Mouse (Mus musculus) lung, embryonic 14.5 days (tissue): ENCODE data around the gene Atf1. TPM values are rescaled to one million over a fixed set of nuclear protein-coding genes. Genes with fewer than 3 reads are reported as not detected.

ENCODE experiments used
- ATAC-seq: fragments of 200-750 bp; cut with Nextera tagmentation; 2 replicates; pipeline ENCODE4 v1.8.0; 2017; ENCODE audit warnings: mild to moderate bottlenecking, moderate TSS enrichment, moderate library complexity; ENCODE audit not compliant: insufficient read depth
- DNase-seq: peaks from one replicate; pipeline ENCODE4 v3.0.0-alpha.2; 2015
- H3K27ac ChIP-seq: fragments of 300-500 bp; sonication (generic); 2 replicates; pipeline ENCODE4 v1.5.1; 2014; ENCODE audit warnings: low read depth, mild to moderate bottlenecking, moderate library complexity
- H3K27me3 ChIP-seq: fragments of 300-500 bp; sonication (generic); 2 replicates; pipeline ENCODE4 v1.6.1; 2014; ENCODE audit warnings: low read length, control low read depth; ENCODE audit not compliant: insufficient read depth
- H3K36me3 ChIP-seq: fragments of 300-500 bp; sonication (generic); 2 replicates; pipeline ENCODE4 v1.6.1; 2014; ENCODE audit warnings: control low read depth; ENCODE audit not compliant: insufficient read depth
- H3K4me1 ChIP-seq: fragments of 300-500 bp; sonication (generic); 2 replicates; pipeline ENCODE4 v1.6.1; 2014; ENCODE audit warnings: antibody characterized with exemption, control low read depth; ENCODE audit not compliant: insufficient read depth
- H3K4me2 ChIP-seq: fragments of 300-500 bp; sonication (generic); 2 replicates; pipeline ENCODE4 v1.6.1; 2014; ENCODE audit warnings: mild to moderate bottlenecking
- H3K4me3 ChIP-seq: fragments of 300-500 bp; sonication (generic); 2 replicates; pipeline ENCODE4 v1.5.1; 2014; ENCODE audit warnings: low read depth, low read length
- H3K9ac ChIP-seq: fragments of 300-500 bp; sonication (generic); 2 replicates; pipeline ENCODE4 v1.6.1; 2014
- H3K9me3 ChIP-seq: fragments of 300-500 bp; sonication (generic); 2 replicates; pipeline ENCODE4 v1.6.1; 2016; ENCODE audit warnings: low read depth, low read length, control low read depth
- CTCF ChIP-seq: IDR thresholded peaks from 2 replicates; pipeline ENCODE4 v1.5.1; 2016; ENCODE audit warnings: antibody characterized with exemption, low read depth
- WGBS: fragments of 180-500 bp; shearing (Covaris S2); extraction: QIAGEN DNeasy Blood & Tissue Kit; methylation state at CpG from one replicate; pipeline ENCODE4 v1.1.7; 2014; 5-methylcytosine and 5-hydroxymethylcytosine counted together
- polyA plus RNA-seq: library from polyadenylated mRNA; unstranded; fragments of >200 nt; fragmentation: Nextera tagmentation; extraction: Ambion mirVana; gene quantifications from 2 replicates; pipeline ENCODE4 v1.2.1, GENCODE M21; 2014

The Atf1 gene
- polyA plus RNA-seq, 1 experiment from 2014 or later, result 56.9 TPM

DNA sequence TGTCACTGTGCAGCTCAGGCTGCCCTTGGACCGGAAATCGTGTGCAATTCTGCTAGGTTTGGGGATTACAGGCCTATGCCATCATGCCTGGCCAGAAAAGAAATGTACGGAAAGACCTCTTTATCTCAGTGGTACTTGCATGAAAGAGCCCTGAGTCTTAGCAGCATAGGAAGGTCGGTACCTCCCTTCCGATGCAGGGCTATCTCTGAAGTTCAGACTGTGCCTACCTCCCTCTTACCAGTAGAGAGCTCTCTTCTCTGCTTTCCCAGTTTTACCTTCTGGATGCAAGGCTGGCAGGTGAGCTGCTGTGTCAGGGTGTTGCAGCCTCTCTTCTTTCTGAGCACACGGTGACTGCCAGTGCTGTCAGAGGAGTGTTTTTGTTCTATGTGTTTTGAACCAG, 14.2 kb downstream of the Atf1 start:
- Histone ChIP-seq H3K27ac (no peak overlapping the region), H3K4me1 (no peaks in the 10 kb centered on the region), H3K36me3 (peaks cover 89% of the 10 kb centered on the region), H3K4me2 (no peak overlapping the region), H3K9me3 (no peaks in the 10 kb centered on the region), H3K4me3 (no peak overlapping the region), H3K27me3 (no peaks in the 10 kb centered on the region), H3K9ac (no peak overlapping the region)
- no peak for TF ChIP-seq CTCF
- no peak for DNase-seq
- no peak for ATAC-seq
- WGBS, result 88% methylated on average over 6 of the region's 6 CpGs

DNA sequence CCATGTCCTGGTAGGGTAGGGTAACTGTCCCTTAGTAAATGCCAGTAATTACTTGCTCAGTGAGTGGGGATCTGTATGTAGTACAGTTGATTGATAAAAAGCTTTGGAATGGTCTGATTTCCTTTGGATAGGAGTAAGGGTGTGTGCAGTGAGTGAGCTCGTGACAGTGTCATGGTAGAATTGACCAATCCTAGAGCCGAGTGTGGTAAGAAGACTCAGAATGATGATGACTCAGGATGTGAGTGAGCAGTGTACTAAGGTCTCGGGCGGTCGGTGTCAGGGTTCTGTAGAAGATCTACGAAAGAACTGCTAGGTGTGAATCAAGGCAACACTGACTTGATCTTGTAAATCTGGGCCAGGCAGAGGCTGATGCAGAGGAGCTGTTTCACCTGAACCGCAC, 18.3 kb downstream of the Atf1 start:
- Histone ChIP-seq H3K9ac (no peak overlapping the region), H3K4me3 (no peak overlapping the region), H3K27ac (no peak overlapping the region), H3K4me2 (no peak overlapping the region), H3K36me3 (peaks cover 99% of the 10 kb centered on the region), H3K4me1 (no peaks in the 10 kb centered on the region), H3K9me3 (no peaks in the 10 kb centered on the region), H3K27me3 (no peaks in the 10 kb centered on the region)
- TF ChIP-seq CTCF, result no peak
- DNase-seq (no peak), ATAC-seq (no peak)
- WGBS, result 94% methylated on average over 7 of the region's 7 CpGs

DNA sequence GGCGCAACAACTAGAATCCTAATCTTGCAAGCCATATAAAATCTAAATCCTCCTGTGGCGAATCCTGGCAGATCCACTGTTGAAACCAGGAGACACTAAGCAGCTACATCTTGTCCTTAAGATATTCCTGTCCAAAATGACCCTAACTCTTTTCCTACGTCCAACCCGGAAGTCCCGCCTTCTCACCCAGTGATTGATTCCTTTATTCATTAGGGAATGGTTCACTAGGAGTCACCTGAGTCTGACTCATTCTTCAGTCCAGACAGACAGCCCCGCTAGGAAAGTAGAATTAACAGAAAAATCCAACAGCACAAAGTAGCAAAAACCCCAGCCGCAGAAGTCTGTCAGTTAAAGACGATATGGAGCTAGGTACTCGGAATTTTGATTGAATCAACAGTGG, 19.7 kb downstream of the Atf1 start:
- WGBS, result 94% methylated on average over 9 of the region's 9 CpGs
- H3K4me3 ChIP-seq, result no peak overlapping the region
- no peak for ATAC-seq
- H3K9ac ChIP-seq, result no peak overlapping the region
- H3K9me3 ChIP-seq, result no peaks in the 10 kb centered on the region
- peaks cover 98% of the 10 kb centered on the region for H3K36me3 ChIP-seq
- no peak overlapping the region for H3K4me2 ChIP-seq
- H3K4me1 ChIP-seq, result no peaks in the 10 kb centered on the region
- no peak overlapping the region for H3K27ac ChIP-seq
- TF ChIP-seq CTCF, result no peak
- no peaks in the 10 kb centered on the region for H3K27me3 ChIP-seq
- no peak for DNase-seq

DNA sequence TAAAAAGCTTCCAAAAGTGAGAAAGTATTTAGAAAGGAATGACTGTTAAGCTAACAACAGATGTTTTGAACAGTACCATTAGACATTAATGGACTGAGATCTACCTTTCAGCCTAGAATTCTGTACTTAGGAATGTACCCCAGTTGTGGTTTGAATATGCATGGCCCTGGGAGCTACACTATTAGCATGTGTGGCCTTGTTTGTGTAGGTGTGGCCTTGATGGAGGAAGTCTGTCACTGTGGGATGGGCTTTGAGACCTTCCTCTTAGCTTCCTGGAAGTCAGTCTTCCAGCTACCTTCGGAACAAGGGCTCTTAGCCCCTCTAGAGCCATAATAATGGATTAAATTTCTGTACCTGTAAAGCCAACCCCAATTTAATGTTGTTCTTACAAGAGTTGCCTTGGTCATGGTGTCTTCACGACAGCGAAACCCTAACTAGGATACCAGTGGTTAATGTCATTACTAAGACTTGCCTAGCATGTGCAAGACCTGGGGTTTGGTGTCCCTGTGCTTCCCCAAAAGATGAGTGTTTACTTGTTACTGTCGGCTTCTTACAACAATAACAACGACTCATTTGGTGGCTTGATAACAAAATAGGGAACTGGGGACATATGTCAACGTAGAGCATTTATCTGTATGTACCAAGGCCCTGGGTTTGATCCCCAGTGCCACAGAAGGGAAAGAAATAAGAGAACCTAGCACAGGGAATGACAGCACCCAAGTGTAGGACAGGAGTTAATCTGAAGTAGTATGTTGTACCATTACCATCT, 21.2 kb downstream of the Atf1 start:
- ATAC-seq, result no peak
- TF ChIP-seq CTCF, result no peak

DNA sequence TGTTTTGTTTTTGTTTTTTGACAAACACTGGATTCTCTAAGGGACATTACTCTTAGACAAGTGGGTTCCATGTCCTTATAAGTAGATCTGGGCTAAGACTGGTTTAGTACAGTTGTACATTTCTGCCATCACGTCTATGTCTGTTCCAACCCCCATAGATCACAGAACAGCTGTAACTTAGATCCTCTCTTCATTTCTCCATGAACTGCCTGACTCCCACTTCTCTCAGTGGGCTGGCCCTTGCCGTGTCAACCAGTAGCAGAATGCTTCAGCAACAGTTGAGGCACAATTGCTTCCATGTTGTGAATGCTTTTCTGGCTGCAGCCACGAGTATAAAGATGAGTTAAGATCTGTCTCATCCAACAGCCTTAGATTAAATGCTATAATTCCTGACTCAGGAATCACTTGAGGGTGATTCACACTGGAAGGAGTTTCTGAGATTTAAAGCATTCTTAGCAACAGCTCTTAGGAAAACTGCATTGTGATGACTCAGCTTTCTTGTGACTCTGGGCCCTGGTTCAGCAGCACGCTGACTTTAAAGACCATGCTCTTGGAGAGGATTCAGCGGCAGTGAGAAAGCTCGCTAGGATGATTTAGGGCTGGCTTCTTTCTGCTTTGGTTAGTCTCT, 23.6 kb downstream of the Atf1 start:
- Histone ChIP-seq H3K4me2 (no peak overlapping the region), H3K4me3 (no peak overlapping the region), H3K9me3 (no peaks in the 10 kb centered on the region), H3K36me3 (peaks cover 97% of the 10 kb centered on the region), H3K4me1 (no peaks in the 10 kb centered on the region), H3K9ac (no peak overlapping the region), H3K27me3 (no peaks in the 10 kb centered on the region), H3K27ac (no peak overlapping the region)
- no peak for DNase-seq
- 81% methylated on average over 6 of the region's 6 CpGs for WGBS
- ATAC-seq, result no peak
- TF ChIP-seq CTCF, result no peak

More for the DNA sequence above, 21.2 kb downstream of the Atf1 start:
- Histone ChIP-seq H3K9me3 (no peaks in the 10 kb centered on the region), H3K4me1 (no peaks in the 10 kb centered on the region), H3K27ac (no peak overlapping the region), H3K9ac (no peak overlapping the region), H3K4me3 (no peak overlapping the region), H3K4me2 (no peak overlapping the region), H3K36me3 (peaks cover 98% of the 10 kb centered on the region), H3K27me3 (no peaks in the 10 kb centered on the region)
- no peak for DNase-seq
- 91% methylated on average over 6 of the region's 6 CpGs for WGBS

DNA sequence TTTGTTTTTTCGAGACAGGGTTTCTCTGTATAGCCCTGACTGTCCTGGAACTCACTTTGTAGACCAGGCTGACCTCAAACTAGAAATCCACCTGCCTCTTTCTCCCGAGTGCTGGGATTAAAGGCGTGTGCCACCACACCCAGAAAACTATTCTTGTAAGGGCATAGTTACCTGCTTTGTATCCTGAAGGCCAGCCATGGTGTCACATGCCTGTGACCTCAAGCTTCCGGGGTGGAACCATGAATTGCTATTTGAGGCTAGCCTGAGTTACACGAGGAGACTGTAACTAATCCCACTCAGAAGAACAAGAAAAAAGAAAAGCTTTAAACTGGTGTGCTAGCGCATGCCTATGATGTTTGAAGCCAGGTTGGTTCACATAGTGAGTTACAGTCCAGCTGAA, 28.8 kb downstream of the Atf1 start:
- no peak for DNase-seq
- 84% methylated on average over 6 of the region's 6 CpGs for WGBS
- no peak overlapping the region for H3K9ac ChIP-seq
- H3K36me3 ChIP-seq, result peaks cover 82% of the 10 kb centered on the region
- H3K27me3 ChIP-seq, result no peaks in the 10 kb centered on the region
- H3K27ac ChIP-seq, result no peak overlapping the region
- no peak for TF ChIP-seq CTCF
- no peak for ATAC-seq
- H3K9me3 ChIP-seq, result no peaks in the 10 kb centered on the region
- no peak overlapping the region for H3K4me3 ChIP-seq
- H3K4me1 ChIP-seq, result no peaks in the 10 kb centered on the region
- H3K4me2 ChIP-seq, result no peak overlapping the region

DNA sequence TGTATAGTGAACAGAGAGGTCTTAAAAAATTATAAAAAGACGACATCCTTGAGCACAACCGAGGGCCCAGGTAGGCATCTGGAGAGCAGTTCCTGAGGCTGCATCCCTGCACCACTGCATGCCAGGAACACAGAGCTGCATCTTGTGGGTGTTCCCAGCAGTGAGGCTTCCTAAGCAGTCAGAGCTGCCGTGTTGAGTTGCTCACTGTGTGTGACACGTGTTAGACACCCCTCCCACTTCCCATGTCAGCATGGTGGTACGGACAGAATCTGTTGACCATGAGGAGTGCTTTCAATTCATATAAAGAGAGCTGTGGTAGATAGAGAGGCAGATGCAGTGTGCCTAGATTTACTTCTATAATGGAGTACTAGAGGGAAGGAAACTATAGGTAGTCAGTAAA, 29.7 kb downstream of the Atf1 start:
- H3K4me3 ChIP-seq, result no peak overlapping the region
- H3K27ac ChIP-seq, result no peak overlapping the region
- TF ChIP-seq CTCF, result no peak
- peaks cover 81% of the 10 kb centered on the region for H3K36me3 ChIP-seq
- H3K9me3 ChIP-seq, result no peaks in the 10 kb centered on the region
- no peaks in the 10 kb centered on the region for H3K4me1 ChIP-seq
- no peak for ATAC-seq
- no peaks in the 10 kb centered on the region for H3K27me3 ChIP-seq
- DNase-seq, result no peak
- WGBS, result 82% methylated on average over 5 of the region's 5 CpGs
- H3K4me2 ChIP-seq, result no peak overlapping the region
- no peak overlapping the region for H3K9ac ChIP-seq
